Mouse (Mus musculus) midbrain, embryonic 14.5 days (tissue): ENCODE measurements around the gene S100a11. TPM values are rescaled to one million over a fixed set of nuclear protein-coding genes. Genes with fewer than 3 reads are reported as not detected.
A peak's percentile ranks its signal among the peaks of the same experiment; 100 is the strongest.

Source experiments
- ATAC-seq: fragments of 200-750 bp; cut with Nextera tagmentation; 2 replicates; pipeline ENCODE4 v1.8.0; 2017; ENCODE audit warnings: moderate number of reproducible peaks, moderate library complexity; ENCODE audit not compliant: low FRiP score, low TSS enrichment
- DNase-seq: peaks from one replicate; pipeline ENCODE4 v3.0.0-alpha.2; 2015
- H3K27ac ChIP-seq: fragments of 300-500 bp; sonication (generic); replicated peaks from 2 replicates; pipeline ENCODE4 v1.5.1; 2014; ENCODE audit warnings: mild to moderate bottlenecking, low read depth, low read length, moderate library complexity
- H3K27me3 ChIP-seq: fragments of 300-500 bp; sonication (generic); 2 replicates; pipeline ENCODE4 v1.6.1; 2014; ENCODE audit warnings: low read length, control low read depth, mixed read lengths; ENCODE audit not compliant: control insufficient read depth, insufficient read depth
- H3K36me3 ChIP-seq: fragments of 300-500 bp; sonication (generic); 2 replicates; pipeline ENCODE4 v1.6.1; 2014; ENCODE audit warnings: low read length, control low read depth; ENCODE audit not compliant: control insufficient read depth, insufficient read depth
- H3K4me1 ChIP-seq: fragments of 300-500 bp; sonication (generic); 2 replicates; pipeline ENCODE4 v1.6.1; 2014; ENCODE audit warnings: mild to moderate bottlenecking, antibody characterized with exemption, low read length, control low read depth; ENCODE audit not compliant: control insufficient read depth, insufficient read depth
- H3K4me2 ChIP-seq: fragments of 300-500 bp; sonication (generic); 2 replicates; pipeline ENCODE4 v1.6.1; 2014; ENCODE audit warnings: mild to moderate bottlenecking, low read length, moderate library complexity
- H3K4me3 ChIP-seq: fragments of 300-500 bp; sonication (generic); replicated peaks from 2 replicates; pipeline ENCODE4 v1.5.1; 2014; ENCODE audit warnings: low read depth, low read length
- H3K9ac ChIP-seq: fragments of 300-500 bp; sonication (generic); replicated peaks from 2 replicates; pipeline ENCODE4 v1.6.1; 2014; ENCODE audit warnings: mild to moderate bottlenecking, low read length, moderate library complexity
- H3K9me3 ChIP-seq: fragments of 300-500 bp; sonication (generic); 2 replicates; pipeline ENCODE4 v1.6.1; 2016; ENCODE audit warnings: low read length, control low read depth, mixed read lengths; ENCODE audit not compliant: control insufficient read depth
- WGBS: fragments of 180-500 bp; shearing (Covaris S2); extraction: QIAGEN DNeasy Blood & Tissue Kit; methylation state at CpG from one replicate; pipeline ENCODE4 v1.1.7; 2014; 5-methylcytosine and 5-hydroxymethylcytosine counted together
- polyA plus RNA-seq: library from polyadenylated mRNA; unstranded; fragments of >200 nt; fragmentation: Nextera tagmentation; extraction: Ambion mirVana; gene quantifications from 2 replicates; pipeline ENCODE4 v1.2.1, GENCODE M21; 2014

The S100a11 gene
- polyA plus RNA-seq, 1 experiment from 2014 or later = 157 TPM

DNA sequence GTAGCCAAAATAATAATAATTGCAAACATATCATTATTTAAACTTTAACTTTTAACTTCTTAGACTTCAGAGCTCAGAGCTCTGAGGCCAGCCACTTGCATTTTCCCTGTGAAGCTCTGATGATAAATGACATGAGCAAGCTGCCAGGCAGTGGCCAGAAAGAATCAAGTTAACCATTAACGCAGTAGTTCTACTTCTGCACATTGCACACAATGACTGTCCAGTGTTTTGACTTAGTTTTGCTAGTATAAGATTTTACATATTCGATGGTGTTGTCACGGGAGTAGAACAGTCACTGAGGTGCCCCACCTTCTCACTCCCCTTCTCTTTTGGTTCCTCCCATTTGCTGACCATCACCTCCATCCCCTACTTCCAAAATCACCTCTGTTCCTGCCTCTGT lies 23.2 kb upstream of the S100a11 start:
- 88% methylated on average over 3 of the region's 3 CpGs for WGBS

DNA sequence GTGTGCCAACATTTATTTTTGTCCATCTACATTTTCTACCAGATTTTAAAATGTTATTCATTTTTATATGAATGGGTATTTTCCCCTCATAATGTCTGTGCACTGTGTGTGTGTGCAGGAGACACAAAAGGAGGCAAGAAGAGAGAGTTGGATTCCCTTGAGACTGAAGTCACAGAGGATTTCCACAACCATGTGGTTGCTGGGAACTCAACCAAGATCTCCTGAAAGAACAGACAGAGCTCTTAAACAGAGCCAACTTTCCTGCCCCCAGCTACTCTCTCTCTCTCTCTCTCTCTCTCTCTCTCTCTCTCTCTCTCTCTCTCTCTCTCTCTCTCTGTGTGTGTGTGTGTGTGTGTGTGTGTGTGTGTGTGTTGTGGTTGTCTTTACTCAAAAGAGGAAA lies 21.2 kb upstream of the S100a11 start:
- ATAC-seq (no peak), DNase-seq (no peak)
- Histone ChIP-seq H3K9ac (no peak overlapping the region), H3K27me3 (no peaks in the 10 kb centered on the region), H3K36me3 (no peaks in the 10 kb centered on the region), H3K4me2 (no peak overlapping the region), H3K9me3 (0 out of 2 replicates have a peak, but pooled peaks cover 3% of the 10 kb centered on the region), H3K4me1 (no peaks in the 10 kb centered on the region), H3K4me3 (no peak overlapping the region), H3K27ac (no peak overlapping the region)

More for the DNA sequence above, 23.2 kb upstream of the S100a11 start:
- no peaks in the 10 kb centered on the region for H3K36me3 ChIP-seq
- H3K4me3 ChIP-seq = no peak overlapping the region
- H3K27me3 ChIP-seq = no peaks in the 10 kb centered on the region
- no peak for ATAC-seq
- no peak overlapping the region for H3K4me2 ChIP-seq
- H3K9me3 ChIP-seq = no peaks in the 10 kb centered on the region
- H3K27ac ChIP-seq = no peak overlapping the region
- H3K9ac ChIP-seq = no peak overlapping the region
- DNase-seq = no peak
- H3K4me1 ChIP-seq = no peaks in the 10 kb centered on the region

- no peak overlapping the region for H3K4me3 ChIP-seq
- peak; percentile 21 for DNase-seq
- no peak overlapping the region for H3K27ac ChIP-seq
- no peaks in the 10 kb centered on the region for H3K4me1 ChIP-seq
- no peak overlapping the region for H3K9ac ChIP-seq
- 0 out of 2 replicates have a peak, but pooled peaks cover 3% of the 10 kb centered on the region for H3K9me3 ChIP-seq
- no peak overlapping the region for H3K4me2 ChIP-seq
- no peak for ATAC-seq
- H3K27me3 ChIP-seq = no peaks in the 10 kb centered on the region
- 74% methylated on average over 7 of the region's 7 CpGs for WGBS
- H3K36me3 ChIP-seq = no peaks in the 10 kb centered on the region
Measured at GRCm38 (mm10) chr3:93504536-93505189, 15.6 kb upstream of the S100a11 start.

GRCm38 (mm10) chr3:93505960-93506863 lies 14.1 kb upstream of the S100a11 start:
- Histone ChIP-seq H3K27ac (no peak overlapping the region), H3K36me3 (no peaks in the 10 kb centered on the region), H3K9me3 (0 out of 2 replicates have a peak, but pooled peaks cover 3% of the 10 kb centered on the region), H3K9ac (no peak overlapping the region), H3K4me2 (no peak overlapping the region), H3K4me3 (no peak overlapping the region), H3K4me1 (no peaks in the 10 kb centered on the region), H3K27me3 (no peaks in the 10 kb centered on the region)
- DNase-seq (no peak), ATAC-seq (no peak)
- 47% methylated on average over 30 of the region's 30 CpGs for WGBS

- Histone ChIP-seq H3K4me2 (no peak overlapping the region), H3K9me3 (0 out of 2 replicates have a peak, but pooled peaks cover 3% of the 10 kb centered on the region), H3K27me3 (no peaks in the 10 kb centered on the region), H3K4me3 (no peak overlapping the region), H3K27ac (no peak overlapping the region), H3K9ac (no peak overlapping the region), H3K36me3 (no peaks in the 10 kb centered on the region), H3K4me1 (no peaks in the 10 kb centered on the region)
- ATAC-seq (no peak), DNase-seq (no peak)
- 78% methylated on average over 5 of the region's 5 CpGs for WGBS
Measured at GRCm38 (mm10) chr3:93506881-93507325, 13.4 kb upstream of the S100a11 start.

DNA sequence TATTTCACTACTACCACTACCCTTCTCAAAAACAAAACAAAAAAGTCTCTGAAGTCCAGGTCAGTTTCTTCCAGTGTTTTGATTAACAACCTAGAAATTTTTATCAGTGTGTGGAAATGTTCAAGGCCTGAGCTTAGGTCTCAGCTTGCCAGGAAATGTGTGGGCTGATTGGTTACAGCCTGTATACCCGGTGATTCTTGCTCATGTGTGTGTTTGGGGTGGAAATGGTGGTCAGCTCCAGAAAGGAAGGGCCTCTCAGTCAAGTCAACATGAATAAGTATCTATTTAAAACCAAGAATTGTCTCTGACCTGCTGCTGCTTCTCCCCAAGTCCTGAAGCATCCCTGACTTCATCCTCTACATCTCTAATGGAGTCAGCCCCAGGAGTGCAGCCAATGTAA lies 11.0 kb upstream of the S100a11 start:
- Histone ChIP-seq H3K9ac (no peak overlapping the region), H3K27ac (no peak overlapping the region), H3K4me1 (no peaks in the 10 kb centered on the region), H3K4me2 (no peak overlapping the region), H3K27me3 (no peaks in the 10 kb centered on the region), H3K4me3 (no peak overlapping the region), H3K36me3 (no peaks in the 10 kb centered on the region), H3K9me3 (no peaks in the 10 kb centered on the region)
- DNase-seq (no peak), ATAC-seq (no peak)
- WGBS = 86% methylated on average over 1 of the region's 1 CpGs

DNA sequence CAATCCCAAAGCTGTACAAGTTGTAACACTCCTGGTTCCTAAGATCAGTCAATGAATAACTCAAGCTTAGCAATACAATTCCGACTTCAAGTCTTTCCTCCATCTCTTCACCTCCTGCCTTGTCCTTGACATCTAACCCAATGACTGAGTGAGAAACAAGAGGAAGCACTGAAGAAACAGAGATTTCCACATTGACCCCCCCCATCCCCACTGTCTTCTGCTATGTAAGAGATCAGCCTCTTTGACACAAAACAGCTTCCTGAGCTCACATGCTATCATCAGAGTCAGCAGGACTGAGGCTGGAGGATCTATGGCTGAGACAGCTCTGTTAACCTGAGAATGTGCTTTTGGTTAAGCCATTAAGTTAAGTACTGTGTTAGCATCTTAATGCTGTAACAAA lies 9.3 kb upstream of the S100a11 start:
- no peak overlapping the region for H3K4me3 ChIP-seq
- WGBS = 93% methylated on average over 1 of the region's 1 CpGs
- H3K27ac ChIP-seq = no peak overlapping the region
- no peak overlapping the region for H3K9ac ChIP-seq
- H3K27me3 ChIP-seq = no peaks in the 10 kb centered on the region
- DNase-seq (no peak), ATAC-seq (no peak)
- H3K4me1 ChIP-seq = no peaks in the 10 kb centered on the region
- H3K4me2 ChIP-seq = no peak overlapping the region
- no peaks in the 10 kb centered on the region for H3K36me3 ChIP-seq
- no peaks in the 10 kb centered on the region for H3K9me3 ChIP-seq

DNA sequence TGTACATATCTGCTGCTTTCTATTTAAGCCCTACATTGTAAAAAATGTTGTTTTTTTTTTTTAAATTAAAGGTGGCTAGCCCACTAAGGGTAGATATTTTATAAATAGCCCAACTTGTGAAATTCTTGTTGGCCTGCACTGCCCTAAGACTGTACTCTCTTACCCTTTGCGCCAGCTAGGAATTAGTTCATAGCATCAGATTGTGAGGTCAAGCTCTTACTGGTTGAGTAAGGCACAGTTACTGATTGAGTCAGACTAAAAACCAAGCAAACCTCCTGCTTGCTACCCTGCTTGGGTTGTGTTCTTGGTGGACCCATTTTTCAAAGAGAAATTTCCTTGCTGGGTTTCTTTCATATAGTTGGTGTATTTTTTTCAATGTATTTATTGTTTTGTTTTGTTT lies 8.5 kb upstream of the S100a11 start:
- no peaks in the 10 kb centered on the region for H3K9me3 ChIP-seq
- H3K36me3 ChIP-seq = no peaks in the 10 kb centered on the region
- ATAC-seq (no peak), DNase-seq (no peak)
- H3K9ac ChIP-seq = no peak overlapping the region
- H3K27me3 ChIP-seq = no peaks in the 10 kb centered on the region
- H3K4me3 ChIP-seq = no peak overlapping the region
- 92% methylated on average over 1 of the region's 1 CpGs for WGBS
- H3K27ac ChIP-seq = no peak overlapping the region
- no peak overlapping the region for H3K4me2 ChIP-seq
- no peaks in the 10 kb centered on the region for H3K4me1 ChIP-seq
